Mouse (Mus musculus) bone marrow, adult 2 months (tissue): ENCODE measurements around the gene Malsu1. TPM values are rescaled to one million over a fixed set of nuclear protein-coding genes. Genes with fewer than 3 reads are reported as not detected.

Experiments used
- H3K27ac ChIP-seq: fragments of 200-500 bp; 2 replicates; pipeline ENCODE4 v1.5.1; 2012; ENCODE audit warnings: low read depth, mild to moderate bottlenecking, control low read depth, inconsistent platforms, low read length; ENCODE audit not compliant: control insufficient read depth, poor library complexity, insufficient read depth
- H3K4me1 ChIP-seq: fragments of 200-500 bp; 2 replicates; pipeline ENCODE4 v1.6.1; 2011; ENCODE audit warnings: low read length; ENCODE audit not compliant: control insufficient read depth, insufficient read depth
- H3K4me3 ChIP-seq: fragments of 200-500 bp; replicated peaks from 2 replicates; pipeline ENCODE3; 2011; ENCODE audit warnings: mild to moderate bottlenecking, low read depth, low read length, control low read depth; ENCODE audit not compliant: control insufficient read depth
- CTCF ChIP-seq: fragments of 200-500 bp; IDR thresholded peaks from 2 replicates; pipeline ENCODE4 v1.5.1; 2011; ENCODE audit warnings: low read length, control low read depth; ENCODE audit not compliant: control insufficient read depth, insufficient read depth
- POLR2A ChIP-seq: fragments of 200-500 bp; IDR thresholded peaks from 2 replicates; pipeline ENCODE4 v1.6.1; 2011; ENCODE audit warnings: low read depth, mild to moderate bottlenecking, control low read depth, low read length, borderline replicate concordance; ENCODE audit not compliant: control insufficient read depth
- WGBS: fragments of 180-500 bp; shearing (Covaris S2); methylation state at CpG from one replicate; pipeline ENCODE4 v1.1.7; 2018; 5-methylcytosine and 5-hydroxymethylcytosine counted together
- polyA plus RNA-seq: library from polyadenylated mRNA; stranded (reverse); fragments of >200 nt; gene quantifications from 2 replicates; pipeline ENCODE4 v1.2.4, GENCODE M21; 2011; ENCODE audit warnings: low replicate concordance; ENCODE audit not compliant: missing spikeins, insufficient read depth, insufficient read length

The Malsu1 gene
- polyA plus RNA-seq, 1 experiment, result 21.1 TPM

- no peak overlapping the region for H3K27ac ChIP-seq
- 80% methylated on average over 7 of the region's 7 CpGs for WGBS
- no peaks in the 10 kb centered on the region for H3K4me1 ChIP-seq
- TF ChIP-seq CTCF, result no peak
- TF ChIP-seq POLR2A, result no peak
- no peak overlapping the region for H3K4me3 ChIP-seq
Measured at GRCm38 (mm10) chr6:49055256-49055733, 18.3 kb upstream of the Malsu1 start.

- H3K27ac ChIP-seq, result no peak overlapping the region
- H3K4me3 ChIP-seq, result no peak overlapping the region
- no peak for TF ChIP-seq POLR2A
- TF ChIP-seq CTCF, result no peak
- no peaks in the 10 kb centered on the region for H3K4me1 ChIP-seq
- WGBS, result 87% methylated on average over 9 of the region's 9 CpGs
Measured at GRCm38 (mm10) chr6:49056009-49056408, 17.6 kb upstream of the Malsu1 start.

- TF ChIP-seq CTCF (peak; percentile 88), POLR2A (no peak)
- H3K4me1 ChIP-seq, result no peaks in the 10 kb centered on the region
- 36% methylated on average over 8 of the region's 8 CpGs for WGBS
Measured at GRCm38 (mm10) chr6:49057053-49058021, 16.3 kb upstream of the Malsu1 start.

GRCm38 (mm10) chr6:49068361-49068760 lies 5.2 kb upstream of the Malsu1 start:
- H3K4me1 ChIP-seq, result no peaks in the 10 kb centered on the region; the same call in 1 of the 2 replicates
- 34% methylated on average over 4 of the region's 4 CpGs for WGBS
- TF ChIP-seq POLR2A (no peak), CTCF (no peak)

More at GRCm38 (mm10) chr6:49057053-49058021, 16.3 kb upstream of the Malsu1 start:
- Histone ChIP-seq H3K4me3 (no peak overlapping the region), H3K27ac (no peak overlapping the region)

GRCm38 (mm10) chr6:49074117-49074490 lies 509 bp downstream of the Malsu1 start:
- Histone ChIP-seq H3K4me3 (peak overlapping the region; percentile 69), H3K4me1 (no peaks in the 10 kb centered on the region; the same call in 1 of the 2 replicates), H3K27ac (peak overlapping the region; percentile 80; the same call in 1 of the 2 replicates)
- TF ChIP-seq CTCF, result no peak
- no peak for TF ChIP-seq POLR2A
- 1% methylated on average over 19 of the region's 19 CpGs for WGBS

More at GRCm38 (mm10) chr6:49068361-49068760, 5.2 kb upstream of the Malsu1 start:
- no peak overlapping the region for H3K27ac ChIP-seq
- H3K4me3 ChIP-seq, result no peak overlapping the region

GRCm38 (mm10) chr6:49077894-49078293 lies 4.3 kb downstream of the Malsu1 start:
- Histone ChIP-seq H3K4me1 (no peaks in the 10 kb centered on the region), H3K27ac (no peak overlapping the region), H3K4me3 (no peak overlapping the region)
- TF ChIP-seq CTCF, result no peak
- no peak for TF ChIP-seq POLR2A
- WGBS, result 76% methylated on average over 2 of the region's 2 CpGs

- 82% methylated on average over 1 of the region's 1 CpGs for WGBS
- Histone ChIP-seq H3K27ac (no peak overlapping the region), H3K4me3 (no peak overlapping the region), H3K4me1 (no peaks in the 10 kb centered on the region)
- TF ChIP-seq POLR2A (no peak), CTCF (no peak)
Measured at GRCm38 (mm10) chr6:49079313-49079712, 5.7 kb downstream of the Malsu1 start.

- WGBS, result 90% methylated on average over 4 of the region's 4 CpGs
- no peak overlapping the region for H3K4me3 ChIP-seq
- TF ChIP-seq POLR2A, result no peak
- no peak for TF ChIP-seq CTCF
- no peak overlapping the region for H3K27ac ChIP-seq
- H3K4me1 ChIP-seq, result no peaks in the 10 kb centered on the region
Measured at GRCm38 (mm10) chr6:49083008-49083407, 9.4 kb downstream of the Malsu1 start.
